Mouse (Mus musculus): ENCODE data around the gene Fam168a. TPM values are rescaled to one million over a fixed set of nuclear protein-coding genes. Genes with fewer than 3 reads are reported as not detected.

Fam168a gene
- polyA plus RNA-seq, 1 experiment from 2014 or later: 126 TPM

GRCm38 (mm10) chr7:100849508-100849907, 143.1 kb downstream of the Fam168a start:
- 89% methylated on average over 2 of the region's 2 CpGs for WGBS
- Histone ChIP-seq H3K4me2 (no peak overlapping the region), H3K36me3 (replicated peaks) (no peaks in the 10 kb centered on the region), H3K27me3 (replicated peaks) (no peaks in the 10 kb centered on the region), H3K4me1 (peaks cover 11% of the 10 kb centered on the region; the same call in 1 of the 2 replicates), H3K4me3 (no peak overlapping the region), H3K9ac (no peak overlapping the region), H3K9me3 (no peaks in the 10 kb centered on the region), H3K27ac (no peak overlapping the region)
- ATAC-seq (replicated peaks): no peak

GRCm38 (mm10) chr7:100851481-100852356, 145.3 kb downstream of the Fam168a start:
- no peak for ATAC-seq (replicated peaks)
- WGBS: 68% methylated on average over 9 of the region's 9 CpGs
- no peak overlapping the region for H3K4me3 ChIP-seq
- no peak overlapping the region for H3K27ac ChIP-seq
- no peaks in the 10 kb centered on the region for H3K27me3 ChIP-seq (replicated peaks)
- H3K9ac ChIP-seq: no peak overlapping the region
- no peaks in the 10 kb centered on the region for H3K9me3 ChIP-seq
- no peaks in the 10 kb centered on the region for H3K36me3 ChIP-seq (replicated peaks)
- peaks cover 11% of the 10 kb centered on the region; the same call in 1 of the 2 replicates for H3K4me1 ChIP-seq
- H3K4me2 ChIP-seq: no peak overlapping the region

- Histone ChIP-seq H3K4me2 (no peak overlapping the region), H3K27ac (no peak overlapping the region), H3K9ac (no peak overlapping the region), H3K4me1 (peaks cover 11% of the 10 kb centered on the region; the same call in 1 of the 2 replicates), H3K9me3 (no peaks in the 10 kb centered on the region), H3K36me3 (replicated peaks) (no peaks in the 10 kb centered on the region), H3K27me3 (replicated peaks) (no peaks in the 10 kb centered on the region), H3K4me3 (no peak overlapping the region)
- ATAC-seq (replicated peaks): no peak
- WGBS: 79% methylated on average over 3 of the region's 3 CpGs
These were observed 147.0 kb downstream of the Fam168a start for GRCm38 (mm10) chr7:100853396-100853795.

- no peak for ATAC-seq (replicated peaks)
- Histone ChIP-seq H3K36me3 (replicated peaks) (no peaks in the 10 kb centered on the region), H3K9me3 (no peaks in the 10 kb centered on the region), H3K4me3 (no peak overlapping the region), H3K4me2 (no peak overlapping the region), H3K27ac (no peak overlapping the region), H3K4me1 (peaks cover 11% of the 10 kb centered on the region; the same call in 1 of the 2 replicates), H3K9ac (no peak overlapping the region), H3K27me3 (replicated peaks) (no peaks in the 10 kb centered on the region)
- 54% methylated on average over 6 of the region's 6 CpGs for WGBS
These were observed 147.8 kb downstream of the Fam168a start for GRCm38 (mm10) chr7:100854137-100854814.

GRCm38 (mm10) chr7:100854861-100855260, 148.4 kb downstream of the Fam168a start:
- Histone ChIP-seq H3K4me2 (no peak overlapping the region), H3K4me3 (no peak overlapping the region), H3K36me3 (replicated peaks) (no peaks in the 10 kb centered on the region), H3K27ac (no peak overlapping the region), H3K9me3 (no peaks in the 10 kb centered on the region), H3K27me3 (replicated peaks) (no peaks in the 10 kb centered on the region), H3K9ac (no peak overlapping the region), H3K4me1 (peaks cover 11% of the 10 kb centered on the region; the same call in 1 of the 2 replicates)
- WGBS: 69% methylated on average over 5 of the region's 5 CpGs
- ATAC-seq (replicated peaks): no peak

- Histone ChIP-seq H3K4me1 (peaks cover 11% of the 10 kb centered on the region; the same call in 1 of the 2 replicates), H3K9me3 (no peaks in the 10 kb centered on the region), H3K27ac (no peak overlapping the region), H3K9ac (no peak overlapping the region), H3K27me3 (replicated peaks) (no peaks in the 10 kb centered on the region), H3K4me3 (no peak overlapping the region), H3K36me3 (replicated peaks) (no peaks in the 10 kb centered on the region), H3K4me2 (no peak overlapping the region)
- 44% methylated on average over 4 of the region's 4 CpGs for WGBS
- no peak for ATAC-seq (replicated peaks)
These were observed 148.9 kb downstream of the Fam168a start for GRCm38 (mm10) chr7:100855300-100855699.

GRCm38 (mm10) chr7:100855795-100856573, 149.5 kb downstream of the Fam168a start:
- no peak overlapping the region for H3K4me2 ChIP-seq
- H3K9ac ChIP-seq: no peak overlapping the region
- no peaks in the 10 kb centered on the region for H3K36me3 ChIP-seq (replicated peaks)
- 69% methylated on average over 5 of the region's 5 CpGs for WGBS
- H3K4me3 ChIP-seq: no peak overlapping the region
- ATAC-seq (replicated peaks): no peak
- H3K27me3 ChIP-seq (replicated peaks): no peaks in the 10 kb centered on the region
- peaks cover 11% of the 10 kb centered on the region; the same call in 1 of the 2 replicates for H3K4me1 ChIP-seq
- H3K27ac ChIP-seq: no peak overlapping the region
- H3K9me3 ChIP-seq: no peaks in the 10 kb centered on the region

GRCm38 (mm10) chr7:100860450-100860849, 154.0 kb downstream of the Fam168a start:
- no peak overlapping the region for H3K27ac ChIP-seq
- no peak overlapping the region for H3K9ac ChIP-seq
- H3K4me2 ChIP-seq: no peak overlapping the region
- 83% methylated on average over 3 of the region's 3 CpGs for WGBS
- no peaks in the 10 kb centered on the region for H3K9me3 ChIP-seq
- H3K4me3 ChIP-seq: no peak overlapping the region
- no peaks in the 10 kb centered on the region for H3K36me3 ChIP-seq (replicated peaks)
- H3K27me3 ChIP-seq (replicated peaks): no peaks in the 10 kb centered on the region
- no peak for ATAC-seq (replicated peaks)
- peaks cover 4% of the 10 kb centered on the region; the same call in 1 of the 2 replicates for H3K4me1 ChIP-seq

- no peak overlapping the region for H3K4me3 ChIP-seq
- H3K4me1 ChIP-seq: peaks cover 4% of the 10 kb centered on the region; the same call in 1 of the 2 replicates
- ATAC-seq (replicated peaks): no peak
- no peak overlapping the region for H3K4me2 ChIP-seq
- 95% methylated on average over 5 of the region's 5 CpGs for WGBS
- H3K9me3 ChIP-seq: no peaks in the 10 kb centered on the region
- no peak overlapping the region for H3K9ac ChIP-seq
- no peaks in the 10 kb centered on the region for H3K27me3 ChIP-seq (replicated peaks)
- H3K27ac ChIP-seq: no peak overlapping the region
- no peaks in the 10 kb centered on the region for H3K36me3 ChIP-seq (replicated peaks)
These were observed 154.8 kb downstream of the Fam168a start for GRCm38 (mm10) chr7:100861209-100861608.

- Histone ChIP-seq H3K9ac (peak overlapping the region; percentile 70), H3K36me3 (replicated peaks) (no peaks in the 10 kb centered on the region), H3K4me2 (peak overlapping the region; percentile 97), H3K9me3 (no peaks in the 10 kb centered on the region), H3K4me1 (peaks cover 4% of the 10 kb centered on the region; the same call in 1 of the 2 replicates), H3K27me3 (replicated peaks) (no peaks in the 10 kb centered on the region), H3K27ac (peak overlapping the region; percentile 70; the same call in 1 of the 2 replicates), H3K4me3 (peak overlapping the region; percentile 62)
- ATAC-seq (replicated peaks): peak; percentile 2; the same call in 1 of the 2 replicates
- 12% methylated on average over 4 of the region's 4 CpGs for WGBS
These were observed 155.9 kb downstream of the Fam168a start for GRCm38 (mm10) chr7:100862353-100862752.

GRCm38 (mm10) chr7:100862828-100863638, 156.6 kb downstream of the Fam168a start, which contains the start of gene Relt:
Gene Relt (minus strand): TSS chr7:100863446.
- peak within 1 kb of the TSS; percentile 62 for H3K4me3 ChIP-seq
- ATAC-seq (replicated peaks): peak; percentile 91
- H3K4me1 ChIP-seq: peaks cover 4% of the 10 kb centered on the region; the same call in 1 of the 2 replicates
- H3K36me3 ChIP-seq (replicated peaks): no peaks in the 10 kb centered on the region
- H3K27ac ChIP-seq: peak within 1 kb of the TSS; percentile 70
- no peaks in the 10 kb centered on the region for H3K9me3 ChIP-seq
- peak within 1 kb of the TSS; percentile 70 for H3K9ac ChIP-seq
- H3K27me3 ChIP-seq (replicated peaks): no peaks in the 10 kb centered on the region
- under 1% methylated on average over 91 of the region's 91 CpGs for WGBS
- peak within 1 kb of the TSS; percentile 97 for H3K4me2 ChIP-seq

Measured in midbrain, embryonic 15.5 days (tissue).